Mouse (Mus musculus) adrenal gland, adult 18-20 months (tissue): ENCODE measurements around the gene Reck. TPM values are rescaled to one million over a fixed set of nuclear protein-coding genes. Genes with fewer than 3 reads are reported as not detected.
A peak's percentile ranks its signal among the peaks of the same experiment; 100 is the strongest.

ENCODE experiments used
- DNase-seq, 2 experiments: peaks; one replicate each; pipeline ENCODE4 v3.0.0; 2021 to 2022; ENCODE audit warnings: low spot score in 2 of 2
- long read RNA-seq, 2 experiments: library from polyadenylated mRNA; stranded (forward); transcript quantifications; one replicate each; pipeline ENCODE4 v2.0.0; 2021
- total RNA-seq, 2 experiments: library from RNA; stranded (reverse); gene quantifications; 1 replicate in 1 of 2; 2 replicates in 1 of 2; pipeline ENCODE4 v1.2.3; 2021

Reck gene
- total RNA-seq: 10 to 100 TPM; 17.4 to 22.0 TPM
- long read RNA-seq, experiment 1, full-length matches to known transcripts: 4 of 9 reads
- long read RNA-seq, experiment 1, partial matches to known transcripts: 4 of 9 reads
- long read RNA-seq, experiment 1, other reads (novel, unspliced or antisense): 1 of 9 reads
- long read RNA-seq, experiment 2, full-length matches to known transcripts: 1 of 9 reads
- long read RNA-seq, experiment 2, partial matches to known transcripts: 7 of 9 reads
- long read RNA-seq, experiment 2, other reads (novel, unspliced or antisense): 1 of 9 reads

DNA sequence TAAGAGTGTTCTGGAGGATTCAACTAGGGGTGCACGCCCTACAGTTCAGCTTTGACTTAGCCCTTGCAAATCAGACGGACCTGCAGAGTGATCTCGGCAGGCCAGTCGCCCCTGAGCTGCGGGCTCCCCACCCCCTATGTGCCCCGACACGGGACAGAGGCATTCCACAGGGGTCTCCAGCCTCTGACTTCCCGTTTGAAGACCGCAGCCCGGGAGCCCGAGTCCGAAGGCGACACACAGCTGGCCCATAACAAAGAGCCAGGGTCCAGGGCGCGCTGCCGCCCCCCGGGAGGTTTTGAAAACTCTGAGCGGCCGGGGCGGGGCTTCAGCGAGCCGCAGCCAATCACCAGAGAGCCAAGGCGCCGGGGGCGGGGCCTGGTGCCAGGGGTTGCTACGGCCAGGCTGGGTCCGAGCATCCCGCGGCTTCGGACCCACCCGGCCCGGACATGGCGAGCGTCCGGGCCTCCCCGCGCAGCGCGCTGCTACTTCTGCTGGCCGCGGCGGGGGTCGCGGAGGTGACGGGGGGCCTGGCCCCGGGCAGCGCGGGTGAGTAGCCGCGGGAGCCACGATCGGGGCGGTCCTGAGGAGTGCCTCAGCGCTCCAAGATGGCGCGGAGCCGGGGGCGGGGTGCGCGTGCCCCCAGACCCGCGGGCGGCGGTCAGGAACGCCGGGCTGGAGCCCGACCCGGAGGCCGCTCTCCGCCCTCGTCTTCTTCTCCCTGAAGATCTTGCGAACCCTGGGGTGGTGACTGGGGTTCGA, at the start of gene Reck:
TSS of gene Reck (plus strand) at position 371 of the 759 bp plus-strand sequence.
- peak; percentile 81 to 86 for DNase-seq

DNA sequence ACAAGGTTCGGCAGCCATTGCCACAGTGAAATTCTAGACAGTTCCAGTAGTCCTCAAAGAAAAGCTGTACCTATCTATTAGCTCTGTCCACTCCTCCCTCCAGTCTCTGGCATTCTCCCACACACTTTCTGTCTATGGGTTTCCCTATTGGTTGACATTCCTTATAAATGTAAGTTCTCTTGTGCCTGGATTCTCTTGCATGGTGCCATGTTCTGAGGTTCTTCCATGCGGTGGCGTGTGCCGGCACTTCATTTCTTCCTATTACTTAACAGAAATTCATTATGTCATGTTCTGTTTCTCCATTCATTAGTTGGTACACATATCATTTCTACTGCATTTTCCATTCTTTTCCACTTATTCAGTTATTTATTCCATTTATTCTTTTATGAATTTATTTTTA, 46.5 kb upstream of the Reck start:
- DNase-seq: no peak

DNA sequence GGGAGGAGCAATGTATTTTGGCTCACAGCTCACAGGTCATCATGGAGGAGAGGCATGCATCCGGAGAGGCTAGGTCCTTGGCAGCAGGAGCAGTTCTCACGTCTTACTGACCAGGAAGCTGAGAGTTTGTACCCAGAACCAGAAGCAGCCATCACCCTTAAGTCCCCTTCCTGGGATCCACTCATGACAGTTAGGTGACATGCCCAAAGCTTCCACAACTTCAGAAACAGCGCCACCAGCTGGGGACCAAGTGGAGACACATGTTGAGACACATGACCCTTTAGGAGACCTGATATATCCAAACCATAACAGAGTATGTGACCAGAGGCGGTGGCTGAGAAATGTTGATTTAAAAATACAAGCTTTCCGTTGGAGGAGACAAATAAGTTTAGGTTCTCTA, 43.3 kb upstream of the Reck start:
- no peak for DNase-seq

DNA sequence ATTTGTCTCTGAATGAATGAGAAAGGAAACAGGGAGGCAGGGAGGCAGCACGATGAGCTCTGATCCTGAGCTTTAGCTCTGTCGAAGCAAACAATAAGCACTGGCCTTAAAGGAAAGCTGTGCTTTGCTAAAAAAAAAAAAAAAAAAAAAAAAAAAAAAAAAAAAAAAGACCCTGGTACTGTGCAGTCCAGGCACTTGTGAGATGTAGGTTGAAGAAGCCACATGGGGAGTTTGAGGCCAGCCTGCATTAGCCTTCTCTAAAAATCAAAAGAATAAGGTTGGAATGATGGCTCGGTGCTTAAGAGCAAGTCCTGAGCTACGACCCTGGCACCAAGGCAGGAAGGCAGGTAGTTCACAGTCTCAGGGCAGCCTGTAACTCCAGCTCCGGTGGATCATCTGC, 41.6 kb upstream of the Reck start:
- DNase-seq: no peak

DNA sequence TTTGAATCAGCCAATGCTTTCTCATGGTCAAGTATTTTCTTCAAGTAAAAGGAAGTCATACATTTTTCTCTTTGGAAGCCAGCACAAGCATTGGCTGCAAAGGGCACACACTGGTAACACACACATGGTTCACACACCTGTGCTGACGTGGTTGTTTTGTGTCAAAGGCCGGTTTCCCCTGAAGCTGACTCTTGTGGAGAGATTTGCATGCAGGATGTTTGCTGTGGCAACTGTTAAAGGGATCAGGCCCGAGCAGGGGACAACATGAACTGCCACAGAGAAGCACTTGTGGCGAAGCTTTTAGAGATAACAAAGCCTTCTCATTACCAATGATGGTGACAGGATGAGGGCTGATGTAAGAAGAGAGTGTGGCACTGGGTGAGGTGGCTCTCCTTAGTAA, 40.6 kb upstream of the Reck start:
- no peak for DNase-seq

DNA sequence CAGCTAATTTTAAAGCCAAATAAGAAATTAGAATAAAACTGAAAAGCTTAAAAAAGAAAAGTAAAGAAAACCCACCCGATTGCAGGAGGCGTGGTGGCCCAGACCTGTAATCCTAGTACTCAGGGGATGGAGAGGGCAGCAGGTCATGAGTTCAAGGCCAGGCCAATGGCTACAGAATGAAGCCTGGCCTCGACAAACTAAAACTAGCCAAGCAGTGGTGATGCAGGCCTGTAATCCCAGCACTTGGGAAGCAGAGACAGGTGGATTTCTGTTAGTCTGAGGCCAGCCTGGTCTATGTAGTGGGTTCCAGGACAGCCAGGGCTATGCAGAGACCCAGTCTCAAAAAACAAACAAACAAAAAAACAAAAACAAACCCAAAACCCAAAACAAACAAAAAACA, 37.0 kb upstream of the Reck start:
- no peak for DNase-seq

DNA sequence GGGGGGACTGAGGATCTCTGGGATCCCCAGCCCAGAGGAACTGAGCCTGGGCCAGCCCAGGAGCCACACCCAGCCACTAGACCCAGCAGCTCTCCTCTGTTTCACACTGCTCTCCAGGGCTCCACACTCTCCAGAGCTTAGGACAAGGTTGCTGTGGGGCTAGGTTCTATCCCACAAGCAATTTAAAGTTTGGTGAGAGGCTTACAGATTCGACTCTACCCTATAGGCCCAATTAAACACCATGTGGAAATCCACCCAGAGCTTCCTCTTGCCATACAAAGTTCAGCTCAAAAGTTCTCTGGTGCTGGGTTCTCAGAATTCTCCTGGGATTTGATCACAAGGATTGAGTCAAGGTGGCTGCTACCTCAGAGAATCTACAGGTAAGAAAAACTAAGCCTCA, 35.2 kb upstream of the Reck start, which contains the start of gene Olfr157:
TSS of gene Olfr157 (minus strand) at position 101 of the 400 bp plus-strand sequence.
- DNase-seq: no peak

DNA sequence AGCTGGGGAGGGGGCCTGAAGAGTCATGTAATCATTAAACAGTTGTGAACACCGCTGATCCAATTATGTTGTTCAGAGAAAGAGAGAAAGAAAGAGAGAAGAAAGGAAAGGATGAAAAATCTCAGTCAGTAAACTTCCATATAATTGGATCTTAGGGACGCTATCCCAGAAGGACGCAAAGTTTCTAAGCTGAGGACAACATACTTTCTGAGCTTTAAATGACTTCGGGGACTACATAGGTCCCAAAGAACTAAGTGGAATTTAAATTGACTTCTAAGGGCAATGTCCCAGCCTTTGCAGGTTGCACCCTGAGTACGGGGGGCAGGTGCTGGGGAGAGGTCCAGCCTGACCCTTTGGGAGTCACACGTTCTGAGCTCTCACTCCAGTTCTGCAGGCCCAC, 24.1 kb upstream of the Reck start, which contains the start of gene Olfr155:
TSS of gene Olfr155 (plus strand) at position 301 of the 400 bp plus-strand sequence.
- no peak for DNase-seq

DNA sequence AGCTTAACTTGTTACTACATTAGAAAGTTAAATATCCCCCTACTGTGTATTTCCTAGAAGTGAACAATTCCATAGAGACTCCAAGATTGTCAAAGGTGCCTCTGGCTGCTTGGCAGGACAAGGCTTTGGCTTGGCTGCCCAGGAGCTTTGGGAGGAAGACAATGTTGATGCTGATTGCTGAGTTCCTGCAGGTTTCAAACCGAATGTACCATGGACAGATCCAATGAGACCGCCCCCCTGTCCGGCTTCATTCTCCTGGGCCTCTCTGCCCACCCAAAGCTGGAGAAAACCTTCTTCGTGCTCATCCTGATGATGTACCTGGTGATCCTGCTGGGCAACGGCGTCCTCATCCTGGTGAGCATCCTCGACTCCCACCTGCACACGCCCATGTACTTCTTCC, 21.2 kb upstream of the Reck start:
- DNase-seq: no peak

DNA sequence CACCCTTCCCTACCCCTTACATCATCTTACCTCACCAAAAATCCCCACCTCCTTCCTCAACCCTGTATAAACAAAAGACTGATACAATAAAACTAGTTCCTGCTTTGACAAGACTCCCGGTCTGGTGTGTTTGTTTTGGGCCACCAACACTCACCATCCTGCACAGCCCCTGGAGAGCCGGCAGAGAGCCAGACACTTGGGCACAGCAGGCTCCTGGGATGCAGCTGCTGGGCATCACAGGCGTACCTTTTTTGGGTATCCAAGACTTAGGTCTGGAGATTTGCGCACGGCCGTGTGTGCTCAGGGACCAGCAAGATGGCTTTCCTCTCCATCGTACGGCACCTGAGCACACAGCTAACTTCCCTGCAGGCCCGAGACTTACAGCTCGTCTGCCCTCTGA, 15.4 kb upstream of the Reck start:
- no peak for DNase-seq

DNA sequence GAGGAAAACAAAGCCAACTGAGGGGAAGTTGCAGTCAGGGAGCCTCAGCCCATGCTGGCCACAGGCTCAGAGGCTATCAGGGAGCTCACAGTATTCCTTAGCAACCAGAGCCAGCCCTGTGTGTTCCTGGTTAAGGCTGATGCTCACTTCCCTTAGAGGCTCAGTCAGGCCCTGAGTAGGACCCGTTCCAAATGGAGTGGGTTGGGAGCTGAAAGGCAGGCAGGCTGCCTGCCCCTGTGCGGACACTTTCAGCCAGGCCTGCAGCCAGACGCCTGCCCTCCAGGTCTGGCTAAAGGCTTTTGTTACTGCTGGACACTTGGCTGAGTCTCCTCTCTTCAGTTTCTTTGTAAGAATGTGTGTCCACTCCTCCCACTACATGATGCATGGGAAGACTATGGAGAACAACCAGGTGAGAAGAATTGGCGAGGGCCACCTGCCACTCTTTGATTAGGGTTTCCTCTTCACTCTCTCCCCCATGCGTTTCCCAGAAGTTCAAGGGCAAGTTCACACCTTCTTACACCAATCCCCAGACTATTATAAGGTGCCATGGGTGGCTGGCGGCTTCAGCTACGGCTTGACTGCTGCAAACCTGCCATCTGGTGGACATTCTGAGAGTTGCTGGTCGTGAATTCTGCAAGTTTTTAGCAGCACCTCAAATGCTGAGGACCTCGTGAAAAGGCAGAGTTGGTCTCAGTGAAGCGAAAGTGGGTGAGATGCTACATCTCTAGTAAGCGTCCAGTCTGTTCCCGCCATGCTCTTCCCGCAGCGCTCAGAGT, 14.4 kb upstream of the Reck start:
- DNase-seq: peak; percentile 53 to 66

DNA sequence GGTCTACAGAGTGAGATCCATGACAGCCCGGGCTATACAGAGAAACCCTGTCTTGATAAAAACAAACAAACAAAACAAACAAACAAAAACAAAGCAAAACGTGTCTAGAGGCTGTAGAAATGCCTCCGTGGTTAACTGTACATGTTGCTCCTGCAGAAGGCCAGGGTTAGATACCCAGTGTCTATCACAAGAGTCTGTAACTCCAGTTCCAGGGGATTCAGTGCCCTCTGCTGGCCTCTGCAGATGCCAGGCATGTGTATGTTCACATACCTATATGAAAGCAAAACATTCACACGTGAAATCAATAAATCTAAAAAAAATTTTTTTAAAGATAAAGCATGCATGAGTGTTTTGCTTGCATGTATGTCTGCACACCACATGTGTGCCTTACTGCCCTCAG, 12.0 kb upstream of the Reck start:
- no peak for DNase-seq

DNA sequence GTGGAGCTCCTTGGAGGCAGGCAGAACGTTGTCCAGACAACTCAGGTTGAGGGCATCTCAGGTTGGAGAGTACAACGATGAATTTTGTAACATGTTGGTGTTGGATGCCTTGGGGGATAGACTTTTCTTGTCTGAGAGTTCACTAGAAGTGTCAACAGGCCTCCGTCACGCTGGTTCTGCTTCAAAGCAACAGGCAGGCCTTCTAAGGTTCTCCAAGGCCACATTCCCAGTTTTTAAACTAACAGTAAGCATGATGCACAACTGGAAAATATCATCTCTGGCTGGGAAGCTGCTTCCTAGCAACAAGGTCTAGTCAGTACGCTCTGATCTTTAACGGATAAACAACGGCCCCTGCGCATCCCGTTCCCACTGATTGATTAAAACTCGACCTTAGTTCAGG, 5.5 kb upstream of the Reck start:
- no peak for DNase-seq

DNA sequence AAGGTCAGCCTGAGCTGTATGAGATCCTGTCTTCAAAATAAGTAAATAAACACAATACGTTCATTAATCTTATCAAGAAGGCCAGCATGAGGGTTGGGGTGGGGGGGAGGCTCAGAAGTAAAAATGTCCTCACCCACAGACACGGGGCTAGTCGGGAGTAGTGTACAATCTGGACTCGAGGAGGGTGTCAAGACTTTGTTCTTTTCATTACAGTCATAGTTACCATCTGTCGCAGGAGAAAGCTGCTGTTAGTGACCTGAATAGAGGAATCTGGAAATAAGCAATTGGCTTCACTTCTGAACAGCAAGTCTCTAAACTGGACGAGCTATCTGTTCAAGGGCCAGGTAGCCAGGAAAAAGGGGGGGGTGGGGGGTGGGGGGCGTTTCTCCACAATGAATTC, 829 bp upstream of the Reck start:
- DNase-seq: no peak

DNA sequence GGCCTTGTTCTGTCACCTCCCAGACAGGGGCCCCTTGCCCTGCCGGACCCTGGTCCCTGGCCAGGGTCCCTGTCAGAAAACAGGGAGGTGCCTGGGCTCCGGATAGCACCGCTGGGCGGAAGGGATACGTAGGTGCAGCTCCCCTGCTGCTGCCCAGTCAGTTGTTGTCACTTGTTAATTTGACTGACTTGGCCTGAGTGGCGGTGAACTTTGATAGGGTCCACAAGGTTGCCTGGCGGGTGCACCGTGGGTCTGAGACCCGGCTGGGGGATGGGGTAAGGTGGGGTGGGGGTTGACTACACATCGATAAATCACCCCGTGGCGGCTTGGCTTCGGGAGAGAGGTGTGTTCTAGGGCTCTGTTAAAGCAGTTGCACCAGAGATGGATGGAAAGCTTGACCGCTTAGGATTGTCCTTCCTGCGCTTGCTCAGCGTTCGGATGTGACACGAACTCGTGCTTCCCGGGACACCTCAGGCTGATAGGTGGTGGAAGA, 635 bp downstream of the Reck start:
- peak; percentile 11 to 25 for DNase-seq

DNA sequence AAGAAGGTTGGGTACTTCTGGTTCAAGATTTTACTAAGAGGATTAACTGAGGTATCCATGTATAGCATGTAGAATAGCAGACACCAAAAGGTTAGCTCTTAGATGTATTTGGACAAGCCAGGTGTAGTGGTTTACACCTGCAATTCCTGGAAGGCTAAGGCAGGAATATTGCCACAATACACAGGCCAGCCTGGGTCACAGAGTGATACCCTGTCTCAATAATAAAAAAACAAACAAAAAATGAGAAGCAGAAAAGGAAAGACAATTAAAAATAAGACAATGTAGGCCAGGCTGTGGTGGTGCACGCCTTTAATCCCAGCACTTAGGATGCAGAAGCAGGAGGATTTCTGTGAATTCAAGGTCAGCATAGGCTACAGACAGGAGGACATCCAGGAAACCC, 1.9 kb downstream of the Reck start:
- DNase-seq: no peak

DNA sequence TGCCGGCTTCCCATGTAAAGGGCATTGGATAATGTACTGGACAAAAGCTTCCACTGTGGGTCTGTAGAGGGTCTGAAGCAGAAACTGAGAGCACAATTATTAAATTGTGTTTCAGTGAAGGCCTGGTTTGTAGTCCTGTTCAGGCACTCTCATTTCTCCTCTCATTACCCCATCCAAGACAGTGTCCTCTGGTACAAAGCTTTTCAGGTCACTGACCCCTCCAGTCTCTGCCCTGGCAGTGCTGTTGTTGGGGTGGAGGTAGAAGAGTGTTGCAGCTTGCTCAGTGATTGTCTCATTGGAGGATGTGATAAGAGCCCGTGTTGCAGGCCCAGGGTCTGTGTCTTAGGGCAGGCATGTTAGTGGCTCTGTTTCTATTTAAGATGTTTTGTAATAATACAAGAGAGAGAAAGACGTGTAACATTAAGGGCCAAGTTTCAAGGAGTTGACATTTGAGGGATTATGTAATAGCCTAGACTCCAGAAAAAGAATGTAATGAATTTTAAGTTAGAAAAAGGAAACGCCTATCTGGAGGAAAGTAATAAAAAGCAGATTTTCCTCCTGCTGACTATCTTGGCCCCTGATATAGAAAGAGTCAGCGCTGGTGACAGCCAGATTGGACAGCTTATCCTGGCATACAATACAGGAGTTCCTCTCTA, 2.9 kb downstream of the Reck start:
- DNase-seq: no peak

DNA sequence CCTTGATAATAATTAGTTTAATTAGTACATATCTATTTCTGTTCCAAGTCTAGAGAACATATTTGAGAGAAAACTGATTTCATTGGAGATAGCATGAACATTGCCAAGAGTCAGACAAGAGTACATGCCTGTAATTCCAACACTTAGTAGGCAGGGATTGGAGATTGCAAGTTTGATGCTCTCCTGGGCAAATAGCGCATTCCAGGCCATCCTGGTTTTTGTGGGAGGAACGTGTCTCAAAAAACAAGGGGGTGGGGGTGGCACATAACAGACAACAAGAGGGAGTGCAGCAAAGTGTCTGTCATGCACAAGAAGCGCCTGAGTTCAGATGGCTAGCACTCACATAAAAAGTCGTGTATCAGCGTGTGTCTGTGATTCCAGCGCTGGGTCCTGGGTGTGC, 4.2 kb downstream of the Reck start:
- no peak for DNase-seq

DNA sequence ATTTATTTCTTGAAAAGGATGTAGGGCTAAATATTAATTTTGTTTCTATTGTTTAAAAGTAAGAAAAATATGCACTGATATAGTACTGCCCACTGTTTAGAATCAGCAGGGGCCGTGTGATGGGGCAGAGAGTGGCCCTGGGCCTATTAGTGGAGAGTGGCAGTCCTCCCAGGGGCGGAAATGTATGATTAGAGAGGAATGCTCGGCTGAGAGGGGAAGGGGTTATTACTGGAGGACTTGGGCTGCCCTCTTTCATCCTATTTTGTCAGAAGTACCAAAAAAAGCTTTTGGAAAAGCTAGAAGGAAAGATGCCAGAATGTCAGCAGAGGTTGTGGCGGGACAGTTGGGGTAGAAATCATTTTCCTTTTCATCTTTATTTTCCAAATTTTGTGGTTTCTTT, 8.9 kb downstream of the Reck start:
- no peak for DNase-seq

DNA sequence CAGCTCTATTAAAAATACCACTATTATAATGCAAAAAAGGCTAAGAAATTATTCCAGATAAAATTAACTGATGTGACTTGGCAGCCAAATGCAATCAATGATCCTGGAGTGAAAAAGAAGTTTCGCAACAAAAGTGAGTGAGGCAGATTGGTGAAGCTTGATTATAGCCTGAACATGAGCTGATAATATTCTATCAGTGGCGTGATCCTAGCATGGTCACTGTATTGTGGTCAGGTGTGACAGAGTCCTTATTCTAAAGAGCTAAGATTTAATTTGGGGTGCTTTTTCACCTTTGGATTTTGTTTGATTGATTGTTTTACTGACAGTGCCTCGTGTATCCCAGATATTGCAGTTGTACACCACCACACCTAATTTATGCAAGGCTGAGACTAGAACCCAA, 15.9 kb downstream of the Reck start:
- DNase-seq: no peak

DNA sequence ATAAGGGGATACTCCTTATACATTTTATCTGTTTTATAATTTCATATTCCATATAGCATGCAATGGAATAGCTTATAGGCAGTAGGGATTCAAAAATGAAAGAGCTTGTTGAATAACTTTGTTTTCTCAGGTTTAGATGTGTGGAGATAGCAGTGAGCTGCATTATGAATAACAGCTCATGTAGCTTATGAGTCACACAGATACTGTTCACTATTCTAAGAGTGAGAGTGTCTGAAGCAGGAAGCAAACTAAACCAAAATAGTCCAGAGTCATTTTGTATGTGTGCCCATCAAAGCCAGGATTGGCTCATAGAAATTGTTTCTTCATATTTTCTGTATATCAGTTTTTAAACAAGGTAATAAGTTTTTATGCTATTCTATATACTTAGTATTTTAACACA, 21.9 kb downstream of the Reck start:
- DNase-seq: no peak
